Mouse (Mus musculus): ENCODE results near the gene Zic2. TPM values are rescaled to one million over a fixed set of nuclear protein-coding genes. Genes with fewer than 3 reads are reported as not detected.

Gene Zic2
- polyA plus RNA-seq, 1 experiment from 2014 or later = 5.7 TPM

GRCm38 (mm10) chr14:122464351-122464762 is 10.9 kb upstream of the Zic2 start:
- Histone ChIP-seq H3K9me3 (replicated peaks) (no peaks in the 10 kb centered on the region), H3K36me3 (no peaks in the 10 kb centered on the region), H3K27me3 (ENCODE audit: low read depth, poor library complexity, severe bottlenecking) (peaks cover 100% of the 10 kb centered on the region), H3K4me1 (peaks cover 79% of the 10 kb centered on the region), H3K27ac (replicated peaks) (peak overlapping the region; percentile 97), H3K4me3 (peak overlapping the region; percentile 80)
- DNase-seq (ENCODE audit: low spot score) = no peak
- WGBS = under 1% methylated on average over 62 of the region's 62 CpGs

- Histone ChIP-seq H3K9me3 (replicated peaks) (no peaks in the 10 kb centered on the region), H3K27ac (replicated peaks) (peak within 1 kb of the TSS; percentile 97), H3K4me1 (peaks cover 76% of the 10 kb centered on the region), H3K36me3 (no peaks in the 10 kb centered on the region), H3K4me3 (peak within 1 kb of the TSS; percentile 80), H3K27me3 (ENCODE audit: low read depth, poor library complexity, severe bottlenecking) (peaks cover 100% of the 10 kb centered on the region)
- under 1% methylated on average over 56 of the region's 62 CpGs for WGBS
- peak; percentile 89 for DNase-seq (ENCODE audit: low spot score)
Measured at GRCm38 (mm10) chr14:122464763-122465741, 10.2 kb upstream of the Zic2 start, which contains the start of gene Zic5. Gene Zic5, minus strand, starts transcription at chr14:122465677.

- Histone ChIP-seq H3K36me3 (no peaks in the 10 kb centered on the region), H3K27ac (replicated peaks) (peak overlapping the region; percentile 97), H3K4me1 (peaks cover 69% of the 10 kb centered on the region), H3K4me3 (peak overlapping the region; percentile 80), H3K27me3 (ENCODE audit: low read depth, poor library complexity, severe bottlenecking) (peaks cover 100% of the 10 kb centered on the region), H3K9me3 (replicated peaks) (no peaks in the 10 kb centered on the region)
- DNase-seq (ENCODE audit: low spot score) = peak; percentile 15
- WGBS = 24% methylated on average over 13 of the region's 13 CpGs
Measured at GRCm38 (mm10) chr14:122465931-122466490, 9.2 kb upstream of the Zic2 start.

DNA sequence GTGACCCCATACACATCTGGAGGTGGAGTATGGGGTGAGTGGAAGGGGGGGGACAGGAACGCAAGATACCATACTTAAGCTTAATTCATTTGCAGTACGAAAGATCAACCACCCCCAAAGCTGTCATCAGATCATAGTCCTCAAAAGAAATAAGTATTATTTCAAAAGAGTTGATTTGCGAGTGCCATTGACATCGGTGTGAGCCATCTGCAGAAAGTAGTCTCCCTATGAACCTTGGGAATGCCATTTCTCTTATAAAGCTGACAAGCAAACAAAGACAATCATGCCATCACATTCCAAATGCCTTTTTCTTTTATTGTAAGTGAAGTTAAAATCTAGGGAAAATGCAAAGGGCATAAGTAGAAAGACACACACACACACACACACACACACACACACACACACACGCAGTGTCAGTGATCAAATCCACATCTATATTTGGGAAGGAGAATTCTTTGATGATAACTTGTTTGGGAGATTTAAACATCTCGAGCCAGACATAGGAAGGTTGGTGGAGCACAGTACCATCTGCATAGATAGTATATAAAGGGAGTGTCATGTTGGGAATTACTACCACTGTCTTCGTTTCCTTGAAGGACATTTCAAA is 8.4 kb upstream of the Zic2 start:
- no peaks in the 10 kb centered on the region for H3K36me3 ChIP-seq
- 55% methylated on average over 7 of the region's 7 CpGs for WGBS
- 0 out of 2 replicates have a peak overlapping the region, but pooled peaks have one; percentile 1 for H3K4me3 ChIP-seq
- no peak overlapping the region for H3K27ac ChIP-seq (replicated peaks)
- peaks cover 100% of the 10 kb centered on the region for H3K27me3 ChIP-seq (ENCODE audit: low read depth, poor library complexity, severe bottlenecking)
- H3K9me3 ChIP-seq (replicated peaks) = no peaks in the 10 kb centered on the region
- H3K4me1 ChIP-seq = peaks cover 71% of the 10 kb centered on the region
- DNase-seq (ENCODE audit: low spot score) = peak; percentile 20

GRCm38 (mm10) chr14:122467926-122468841 is 7.1 kb upstream of the Zic2 start:
- Histone ChIP-seq H3K9me3 (replicated peaks) (no peaks in the 10 kb centered on the region), H3K36me3 (no peaks in the 10 kb centered on the region), H3K27me3 (ENCODE audit: low read depth, poor library complexity, severe bottlenecking) (peaks cover 100% of the 10 kb centered on the region), H3K27ac (replicated peaks) (peak overlapping the region; percentile 67), H3K4me1 (peaks cover 70% of the 10 kb centered on the region), H3K4me3 (peak overlapping the region; percentile 43)
- 4% methylated on average over 23 of the region's 23 CpGs for WGBS
- DNase-seq (ENCODE audit: low spot score) = peak; percentile 65

GRCm38 (mm10) chr14:122468971-122469755 is 6.1 kb upstream of the Zic2 start:
- Histone ChIP-seq H3K36me3 (no peaks in the 10 kb centered on the region), H3K4me3 (peak overlapping the region; percentile 43), H3K27ac (replicated peaks) (peak overlapping the region; percentile 67), H3K4me1 (peaks cover 70% of the 10 kb centered on the region), H3K27me3 (ENCODE audit: low read depth, poor library complexity, severe bottlenecking) (peaks cover 100% of the 10 kb centered on the region), H3K9me3 (replicated peaks) (no peaks in the 10 kb centered on the region)
- DNase-seq (ENCODE audit: low spot score) = peak; percentile 73
- WGBS = 2% methylated on average over 28 of the region's 28 CpGs

DNA sequence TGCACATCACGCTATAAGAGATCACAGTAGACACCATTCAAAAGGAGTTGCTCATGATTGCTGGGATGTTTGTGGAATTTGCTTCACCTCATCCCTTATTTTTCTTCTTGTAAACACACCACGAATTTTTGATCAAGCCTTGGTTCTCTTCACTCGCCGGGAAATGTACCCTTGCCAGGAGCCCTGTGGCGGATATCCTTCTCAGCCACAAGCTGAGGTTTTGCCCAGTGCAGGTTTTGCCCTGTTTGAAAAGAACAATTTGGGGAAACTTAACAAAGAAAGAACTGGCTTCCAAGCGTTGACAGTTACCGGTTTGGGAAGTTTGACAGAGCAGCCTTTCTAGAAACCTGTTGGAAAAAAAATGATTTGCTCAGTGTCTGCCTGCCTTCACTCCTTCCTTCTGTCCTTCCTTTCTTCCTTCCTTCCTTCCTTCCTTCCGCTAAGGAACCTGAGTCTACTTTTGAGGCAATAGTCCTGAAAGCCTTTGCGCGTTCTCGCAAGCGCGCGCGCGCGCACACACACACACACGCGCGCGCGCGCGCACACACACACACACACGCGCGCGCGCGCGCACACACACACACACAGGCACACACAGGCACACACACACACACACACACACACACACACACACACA is 3.7 kb upstream of the Zic2 start:
- peaks cover 100% of the 10 kb centered on the region for H3K27me3 ChIP-seq (ENCODE audit: low read depth, poor library complexity, severe bottlenecking)
- no peak overlapping the region; the same call in 1 of the 2 replicates for H3K27ac ChIP-seq (replicated peaks)
- H3K9me3 ChIP-seq (replicated peaks) = no peaks in the 10 kb centered on the region
- peaks cover 73% of the 10 kb centered on the region for H3K4me1 ChIP-seq
- H3K4me3 ChIP-seq = peak overlapping the region; percentile 82
- WGBS = 8% methylated on average over 31 of the region's 31 CpGs
- H3K36me3 ChIP-seq = peaks cover 8% of the 10 kb centered on the region
- peak; percentile 49 for DNase-seq (ENCODE audit: low spot score)

- Histone ChIP-seq H3K4me1 (peaks cover 74% of the 10 kb centered on the region), H3K9me3 (replicated peaks) (no peaks in the 10 kb centered on the region), H3K27me3 (ENCODE audit: low read depth, poor library complexity, severe bottlenecking) (peaks cover 100% of the 10 kb centered on the region), H3K27ac (replicated peaks) (peak overlapping the region; percentile 97), H3K4me3 (peak overlapping the region; percentile 82), H3K36me3 (peaks cover 10% of the 10 kb centered on the region)
- DNase-seq (ENCODE audit: low spot score) = peak; percentile 68
- under 1% methylated on average over 13 of the region's 13 CpGs for WGBS
Measured at GRCm38 (mm10) chr14:122472161-122472560, 3.1 kb upstream of the Zic2 start.

DNA sequence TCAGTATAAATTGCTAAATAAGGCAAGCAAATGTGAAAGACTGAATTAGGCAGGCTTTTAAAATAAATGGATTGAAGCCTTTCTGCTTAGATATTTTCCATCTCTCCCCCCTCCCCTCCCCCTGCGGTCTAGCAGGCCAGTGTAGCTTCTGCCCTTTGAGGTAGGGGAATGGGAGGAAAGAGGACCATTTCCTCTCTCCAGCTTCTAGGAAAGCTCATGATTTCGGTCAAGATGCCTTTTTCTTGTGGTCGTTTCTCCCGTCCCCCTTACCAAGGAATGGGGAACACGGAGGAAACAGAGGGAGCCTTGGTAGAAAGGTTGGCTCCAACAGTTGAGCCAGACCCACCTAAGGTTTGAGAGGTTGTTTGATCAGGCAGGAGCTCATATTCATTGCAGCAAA is 2.6 kb upstream of the Zic2 start:
- peaks cover 74% of the 10 kb centered on the region for H3K4me1 ChIP-seq
- WGBS = 1% methylated on average over 5 of the region's 5 CpGs
- peak overlapping the region; percentile 97 for H3K27ac ChIP-seq (replicated peaks)
- H3K27me3 ChIP-seq (ENCODE audit: low read depth, poor library complexity, severe bottlenecking) = peaks cover 100% of the 10 kb centered on the region
- H3K9me3 ChIP-seq (replicated peaks) = no peaks in the 10 kb centered on the region
- peak overlapping the region; percentile 82 for H3K4me3 ChIP-seq
- peak; percentile 25 for DNase-seq (ENCODE audit: low spot score)
- H3K36me3 ChIP-seq = peaks cover 10% of the 10 kb centered on the region

GRCm38 (mm10) chr14:122473211-122473751 is 2.0 kb upstream of the Zic2 start:
- Histone ChIP-seq H3K4me1 (peaks cover 74% of the 10 kb centered on the region), H3K27me3 (ENCODE audit: low read depth, poor library complexity, severe bottlenecking) (peaks cover 100% of the 10 kb centered on the region), H3K36me3 (peaks cover 13% of the 10 kb centered on the region), H3K9me3 (replicated peaks) (no peaks in the 10 kb centered on the region), H3K4me3 (peak overlapping the region; percentile 82), H3K27ac (replicated peaks) (peak overlapping the region; percentile 97)
- DNase-seq (ENCODE audit: low spot score) = peak; percentile 58
- under 1% methylated on average over 17 of the region's 17 CpGs for WGBS
